Mouse (Mus musculus) heart, adult 11 months (tissue): Measurements from ENCODE around the gene Dgkg.

Experiments
- DNase-seq: peaks from one replicate; pipeline ENCODE4 v3.0.0; 2022

The Dgkg gene

GRCm38 (mm10) chr16:22542691-22543141 lies 114.3 kb downstream of the Dgkg start:
- peak; percentile 95 for DNase-seq

- DNase-seq: no peak
Measured at GRCm38 (mm10) chr16:22539275-22539674, 117.7 kb downstream of the Dgkg start.

GRCm38 (mm10) chr16:22536581-22537160 lies 120.3 kb downstream of the Dgkg start:
- DNase-seq: no peak

GRCm38 (mm10) chr16:22533087-22533486 lies 123.9 kb downstream of the Dgkg start:
- DNase-seq: no peak

GRCm38 (mm10) chr16:22531834-22532233 lies 125.2 kb downstream of the Dgkg start:
- peak; percentile 95 for DNase-seq

GRCm38 (mm10) chr16:22531041-22531440 lies 126.0 kb downstream of the Dgkg start:
- no peak for DNase-seq

- DNase-seq: peak; percentile 97
Measured at GRCm38 (mm10) chr16:22527499-22527939, 129.5 kb downstream of the Dgkg start.

- no peak for DNase-seq
Measured at GRCm38 (mm10) chr16:22526386-22526785, 130.6 kb downstream of the Dgkg start.

GRCm38 (mm10) chr16:22517431-22518384 lies 139.3 kb downstream of the Dgkg start:
- DNase-seq: peak; percentile 98

GRCm38 (mm10) chr16:22515476-22515875 lies 141.5 kb downstream of the Dgkg start:
- no peak for DNase-seq

GRCm38 (mm10) chr16:22510861-22511637 lies 146.0 kb downstream of the Dgkg start:
- no peak for DNase-seq

GRCm38 (mm10) chr16:22508936-22509563 lies 148.0 kb downstream of the Dgkg start:
- DNase-seq: peak; percentile 79

GRCm38 (mm10) chr16:22505656-22506055 lies 151.4 kb downstream of the Dgkg start:
- DNase-seq: peak; percentile 51

- DNase-seq: peak; percentile 95
Measured at GRCm38 (mm10) chr16:22504851-22505250, 152.2 kb downstream of the Dgkg start.

GRCm38 (mm10) chr16:22504049-22504448 lies 153.0 kb downstream of the Dgkg start:
- DNase-seq: peak; percentile 88

- DNase-seq: peak; percentile 83
Measured at GRCm38 (mm10) chr16:22503467-22503866, 153.6 kb downstream of the Dgkg start.

GRCm38 (mm10) chr16:22501855-22502254 lies 155.2 kb downstream of the Dgkg start:
- DNase-seq: peak; percentile 77

- DNase-seq: peak; percentile 77
Measured at GRCm38 (mm10) chr16:22500561-22500960, 156.5 kb downstream of the Dgkg start.

- DNase-seq: peak; percentile 94
Measured at GRCm38 (mm10) chr16:22499951-22500350, 157.1 kb downstream of the Dgkg start.

- DNase-seq: peak; percentile 64
Measured at GRCm38 (mm10) chr16:22499447-22499846, 157.6 kb downstream of the Dgkg start.

GRCm38 (mm10) chr16:22497976-22498375 lies 159.0 kb downstream of the Dgkg start:
- DNase-seq: peak; percentile 54

- no peak for DNase-seq
Measured at GRCm38 (mm10) chr16:22495259-22495658, 161.8 kb downstream of the Dgkg start.

- no peak for DNase-seq
Measured at GRCm38 (mm10) chr16:22494815-22495214, 162.2 kb downstream of the Dgkg start.
